Mouse (Mus musculus): Measurements from ENCODE around the gene Nsd1. TPM values are rescaled to one million over a fixed set of nuclear protein-coding genes. Genes with fewer than 3 reads are reported as not detected.

Gene Nsd1
- polyA plus RNA-seq, 1 experiment from 2014 or later: 15.5 TPM

GRCm38 (mm10) chr13:55335701-55336100 is 126.1 kb downstream of the Nsd1 start:
- no peak for ATAC-seq (ENCODE audit: low read depth)
- H3K36me3 ChIP-seq: no peaks in the 10 kb centered on the region

GRCm38 (mm10) chr13:55337341-55337975 is 127.9 kb downstream of the Nsd1 start:
- WGBS (ENCODE audit: insufficient replicate concordance): 69% methylated on average over 10 of the region's 10 CpGs

More at GRCm38 (mm10) chr13:55335701-55336100, 126.1 kb downstream of the Nsd1 start:
- no peak for DNase-seq
- no peak overlapping the region for H3K4me3 ChIP-seq (replicated peaks)
- H3K4me2 ChIP-seq: no peak overlapping the region
- 61% methylated on average over 4 of the region's 4 CpGs for WGBS (ENCODE audit: insufficient replicate concordance)
- no peaks in the 10 kb centered on the region for H3K9me3 ChIP-seq (replicated peaks)
- H3K27ac ChIP-seq: no peak overlapping the region
- H3K27me3 ChIP-seq: no peaks in the 10 kb centered on the region
- H3K9ac ChIP-seq: no peak overlapping the region
- peaks cover 26% of the 10 kb centered on the region for H3K4me1 ChIP-seq (replicated peaks)

DNA sequence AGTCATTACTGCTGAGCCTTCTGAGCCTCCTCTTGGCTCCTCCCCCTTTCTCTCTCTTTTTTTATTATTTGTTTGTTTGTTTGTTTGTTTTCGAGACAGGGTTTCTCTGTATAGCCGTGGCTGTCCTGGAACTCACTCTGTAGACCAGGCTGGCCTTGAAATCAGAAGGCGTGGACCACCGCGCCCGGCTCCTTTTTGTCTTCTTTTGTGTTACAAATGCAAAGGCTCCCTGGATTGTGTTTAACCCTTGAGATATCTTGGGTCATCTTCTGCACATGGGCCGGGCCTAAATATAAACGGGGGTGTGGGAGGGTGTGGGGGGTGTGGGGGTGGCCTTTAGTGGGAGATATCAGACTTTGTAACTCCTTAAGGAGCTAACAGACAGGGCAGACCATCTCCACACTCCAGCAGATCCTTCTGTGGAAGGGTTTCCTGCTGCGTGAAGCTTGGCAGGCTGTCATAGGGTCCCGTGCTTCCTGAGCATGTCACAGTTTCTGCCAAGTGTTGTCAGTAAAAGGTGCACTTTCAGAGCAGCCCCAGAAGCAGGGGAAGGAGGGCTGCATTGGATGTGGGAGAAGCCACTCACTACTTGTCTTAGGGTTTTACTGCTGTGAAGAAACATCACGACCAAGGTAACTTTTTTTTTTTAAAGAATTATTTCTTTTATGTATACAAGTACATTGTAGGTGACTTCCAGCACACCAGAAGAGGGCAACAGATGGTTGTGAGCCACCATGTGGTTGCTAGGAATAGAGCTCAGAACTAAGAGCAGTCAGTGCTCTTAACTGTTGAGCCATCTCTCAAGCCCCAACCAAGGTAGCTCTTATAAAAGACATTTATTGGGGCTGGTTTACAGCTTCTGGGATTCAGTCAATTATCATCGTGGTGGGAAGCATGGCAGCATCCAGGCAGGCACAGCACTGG is 128.8 kb downstream of the Nsd1 start:
- no peaks in the 10 kb centered on the region for H3K27me3 ChIP-seq
- no peak overlapping the region for H3K4me2 ChIP-seq
- H3K4me1 ChIP-seq (replicated peaks): peaks cover 20% of the 10 kb centered on the region
- no peak overlapping the region for H3K9ac ChIP-seq
- no peaks in the 10 kb centered on the region for H3K9me3 ChIP-seq (replicated peaks)
- 62% methylated on average over 12 of the region's 12 CpGs for WGBS (ENCODE audit: insufficient replicate concordance)
- no peak for ATAC-seq (ENCODE audit: low read depth)
- H3K27ac ChIP-seq: no peak overlapping the region
- H3K36me3 ChIP-seq: no peaks in the 10 kb centered on the region
- no peak for DNase-seq
- no peak overlapping the region for H3K4me3 ChIP-seq (replicated peaks)

More at GRCm38 (mm10) chr13:55337341-55337975, 127.9 kb downstream of the Nsd1 start:
- no peaks in the 10 kb centered on the region for H3K27me3 ChIP-seq
- H3K27ac ChIP-seq: no peak overlapping the region
- no peak overlapping the region for H3K4me2 ChIP-seq
- H3K9ac ChIP-seq: no peak overlapping the region
- no peaks in the 10 kb centered on the region for H3K9me3 ChIP-seq (replicated peaks)
- H3K4me1 ChIP-seq (replicated peaks): peaks cover 18% of the 10 kb centered on the region
- H3K4me3 ChIP-seq (replicated peaks): no peak overlapping the region
- ATAC-seq (ENCODE audit: low read depth) (no peak), DNase-seq (no peak)
- H3K36me3 ChIP-seq: no peaks in the 10 kb centered on the region

DNA sequence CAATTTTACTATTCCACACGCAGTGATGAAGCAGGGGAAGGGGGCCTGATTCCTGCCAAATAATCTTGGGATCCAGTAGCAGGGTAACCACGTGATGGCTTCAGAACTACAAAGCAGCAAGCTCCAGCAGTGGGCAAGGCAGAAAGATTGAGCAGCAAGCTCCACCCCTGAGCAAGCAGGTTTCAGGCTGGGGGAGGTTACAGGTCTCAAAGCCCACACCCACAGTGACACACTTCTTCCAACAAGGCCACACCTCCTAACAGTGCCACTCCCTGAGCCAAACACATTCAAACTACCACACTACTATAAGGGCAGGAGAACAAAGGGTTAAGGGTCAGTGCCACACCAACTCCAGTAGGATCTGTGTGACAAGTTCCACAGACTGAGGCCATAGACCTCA is 129.7 kb downstream of the Nsd1 start:
- H3K27ac ChIP-seq: no peak overlapping the region
- ATAC-seq (ENCODE audit: low read depth) (peak; percentile 76), DNase-seq (peak; percentile 35)
- no peak overlapping the region for H3K9ac ChIP-seq
- peak overlapping the region; percentile 17; the same call in 1 of the 2 replicates for H3K4me2 ChIP-seq
- H3K9me3 ChIP-seq (replicated peaks): no peaks in the 10 kb centered on the region
- H3K27me3 ChIP-seq: no peaks in the 10 kb centered on the region
- no peak overlapping the region for H3K4me3 ChIP-seq (replicated peaks)
- H3K36me3 ChIP-seq: peaks cover 6% of the 10 kb centered on the region
- peaks cover 20% of the 10 kb centered on the region for H3K4me1 ChIP-seq (replicated peaks)
- 34% methylated on average over 2 of the region's 2 CpGs for WGBS (ENCODE audit: insufficient replicate concordance)

GRCm38 (mm10) chr13:55342469-55342868 is 132.9 kb downstream of the Nsd1 start:
- Histone ChIP-seq H3K9ac (0 out of 2 replicates have a peak overlapping the region, but pooled peaks have one; percentile 23), H3K4me3 (replicated peaks) (no peak overlapping the region), H3K27me3 (no peaks in the 10 kb centered on the region), H3K4me2 (no peak overlapping the region), H3K27ac (no peak overlapping the region), H3K4me1 (replicated peaks) (peaks cover 18% of the 10 kb centered on the region), H3K9me3 (replicated peaks) (no peaks in the 10 kb centered on the region), H3K36me3 (peaks cover 38% of the 10 kb centered on the region)
- 54% methylated on average over 11 of the region's 11 CpGs for WGBS (ENCODE audit: insufficient replicate concordance)
- DNase-seq: no peak
- ATAC-seq (ENCODE audit: low read depth): peak; percentile 19; the same call in 1 of the 2 replicates

- H3K27me3 ChIP-seq: no peaks in the 10 kb centered on the region
- peaks cover 7% of the 10 kb centered on the region for H3K4me1 ChIP-seq (replicated peaks)
- DNase-seq: no peak
- no peak overlapping the region for H3K9ac ChIP-seq
- H3K4me2 ChIP-seq: no peak overlapping the region
- H3K4me3 ChIP-seq (replicated peaks): no peak overlapping the region
- no peaks in the 10 kb centered on the region for H3K9me3 ChIP-seq (replicated peaks)
- 77% methylated on average over 7 of the region's 7 CpGs for WGBS (ENCODE audit: insufficient replicate concordance)
- H3K36me3 ChIP-seq: peaks cover 56% of the 10 kb centered on the region
- no peak for ATAC-seq (ENCODE audit: low read depth)
- H3K27ac ChIP-seq: no peak overlapping the region
Observed at GRCm38 (mm10) chr13:55344286-55344685, 134.7 kb downstream of the Nsd1 start.

GRCm38 (mm10) chr13:55346745-55347144 is 137.2 kb downstream of the Nsd1 start:
- Histone ChIP-seq H3K9me3 (replicated peaks) (no peaks in the 10 kb centered on the region), H3K4me3 (replicated peaks) (no peak overlapping the region), H3K4me1 (replicated peaks) (peaks cover 4% of the 10 kb centered on the region; the same call in 1 of the 2 replicates), H3K36me3 (peaks cover 79% of the 10 kb centered on the region), H3K27me3 (no peaks in the 10 kb centered on the region), H3K9ac (no peak overlapping the region), H3K4me2 (no peak overlapping the region), H3K27ac (no peak overlapping the region)
- 72% methylated on average over 11 of the region's 11 CpGs for WGBS (ENCODE audit: insufficient replicate concordance)
- ATAC-seq (ENCODE audit: low read depth) (no peak), DNase-seq (no peak)

DNA sequence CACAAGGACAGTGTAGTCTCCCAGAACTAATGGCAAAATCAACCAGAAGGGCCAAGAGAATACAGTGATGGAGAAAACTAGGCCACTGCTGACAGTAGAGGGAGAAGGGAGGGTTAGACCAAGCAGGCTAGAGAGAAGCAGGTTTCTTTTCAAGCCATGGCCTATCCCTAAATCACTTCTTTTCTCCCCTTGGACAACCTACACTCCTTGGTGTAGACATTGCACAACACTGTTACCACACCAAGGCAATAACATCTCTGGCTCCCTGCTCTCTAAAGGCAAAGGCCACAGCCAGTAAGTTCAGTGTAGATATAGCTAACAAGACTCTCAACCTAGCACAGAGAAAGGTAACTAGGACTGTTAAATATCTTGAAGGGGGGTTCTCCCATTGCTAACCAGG is 151.6 kb downstream of the Nsd1 start:
- H3K9ac ChIP-seq: peak overlapping the region; percentile 93
- peak overlapping the region; percentile 93 for H3K4me3 ChIP-seq (replicated peaks)
- ATAC-seq (ENCODE audit: low read depth): no peak
- peaks cover 43% of the 10 kb centered on the region for H3K4me1 ChIP-seq (replicated peaks)
- DNase-seq: no peak
- 0 out of 2 replicates have a peak overlapping the region, but pooled peaks have one; percentile 7 for H3K27ac ChIP-seq
- peaks cover 50% of the 10 kb centered on the region for H3K36me3 ChIP-seq
- H3K4me2 ChIP-seq: peak overlapping the region; percentile 84
- no peaks in the 10 kb centered on the region for H3K9me3 ChIP-seq (replicated peaks)
- H3K27me3 ChIP-seq: 0 out of 2 replicates have a peak, but pooled peaks cover 2% of the 10 kb centered on the region

DNA sequence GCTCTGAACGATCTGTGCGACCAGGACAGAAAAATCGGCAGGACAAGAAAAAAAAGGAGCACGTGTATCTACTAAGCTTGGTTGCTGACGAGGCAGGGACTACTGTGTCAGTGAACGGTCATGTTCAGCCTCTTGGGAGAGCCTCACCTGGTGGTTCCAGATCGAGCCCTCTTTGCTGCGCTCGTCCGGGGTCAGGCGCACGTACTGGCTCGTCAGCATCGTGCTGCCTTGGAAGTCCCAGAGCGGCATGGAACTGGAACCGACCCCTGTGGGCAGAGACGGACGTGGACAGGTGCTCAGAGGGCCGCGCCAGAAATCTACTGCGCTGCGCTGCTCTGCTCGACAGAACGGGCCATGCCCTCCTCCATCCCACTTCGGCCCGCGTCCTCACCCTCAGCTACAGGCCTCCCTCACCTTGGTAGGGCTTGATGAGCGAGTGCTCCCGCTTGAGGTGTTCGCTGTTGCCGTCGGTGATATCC is 152.4 kb downstream of the Nsd1 start:
- no peak for DNase-seq
- Histone ChIP-seq H3K9ac (peak overlapping the region; percentile 93), H3K4me1 (replicated peaks) (peaks cover 46% of the 10 kb centered on the region), H3K27me3 (0 out of 2 replicates have a peak, but pooled peaks cover 2% of the 10 kb centered on the region), H3K9me3 (replicated peaks) (no peaks in the 10 kb centered on the region), H3K36me3 (peaks cover 41% of the 10 kb centered on the region), H3K4me3 (replicated peaks) (peak overlapping the region; percentile 93), H3K27ac (peak overlapping the region; percentile 94), H3K4me2 (peak overlapping the region; percentile 84)
- ATAC-seq (ENCODE audit: low read depth): peak; percentile 40
- WGBS (ENCODE audit: insufficient replicate concordance): under 1% methylated on average over 32 of the region's 32 CpGs

DNA sequence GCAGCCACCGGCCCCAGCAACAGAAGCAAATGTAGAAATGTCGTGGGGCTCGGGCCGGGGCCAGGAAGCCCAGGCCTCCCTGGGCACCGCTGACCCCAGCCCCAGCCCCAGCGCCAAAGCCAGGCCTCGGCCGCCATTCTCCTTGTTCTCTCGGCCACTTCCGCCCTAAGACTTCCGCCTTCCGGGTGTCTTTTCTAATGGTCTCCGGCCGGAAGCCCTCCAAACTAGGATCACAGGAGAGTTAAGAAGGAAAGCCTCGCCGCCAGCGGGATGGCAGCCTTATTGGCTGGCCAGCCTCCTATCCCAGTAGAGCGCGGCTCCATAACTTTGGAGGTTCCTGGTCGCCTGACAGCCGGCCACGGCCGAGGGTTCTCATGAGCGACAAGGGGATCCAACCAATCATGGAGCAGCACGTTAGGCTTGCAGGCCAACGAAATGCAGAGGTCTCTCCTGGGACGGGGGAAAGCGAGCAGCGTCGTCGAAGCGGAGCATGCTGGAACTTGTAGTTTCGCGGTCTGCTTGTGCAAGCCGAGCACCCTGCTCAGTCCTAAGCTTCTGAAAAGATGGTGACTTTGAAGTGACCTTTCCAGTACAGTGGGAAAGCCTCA is 153.0 kb downstream of the Nsd1 start, which contains the start of gene Lman2:
Lman2 (minus strand) TSS at position 331 of the 608 bp plus-strand sequence.
- H3K36me3 ChIP-seq: peaks cover 36% of the 10 kb centered on the region
- peak within 1 kb of the TSS; percentile 84 for H3K4me2 ChIP-seq
- ATAC-seq (ENCODE audit: low read depth): peak; percentile 96

More for the DNA sequence above, 153.0 kb downstream of the Nsd1 start, which contains the start of gene Lman2:
- H3K4me1 ChIP-seq (replicated peaks): peaks cover 49% of the 10 kb centered on the region
- under 1% methylated on average over 35 of the region's 35 CpGs for WGBS (ENCODE audit: insufficient replicate concordance)
- peak within 1 kb of the TSS; percentile 94 for H3K27ac ChIP-seq
- DNase-seq: peak; percentile 93
- H3K9ac ChIP-seq: peak within 1 kb of the TSS; percentile 93
- peak within 1 kb of the TSS; percentile 93 for H3K4me3 ChIP-seq (replicated peaks)
- H3K9me3 ChIP-seq (replicated peaks): no peaks in the 10 kb centered on the region
- 0 out of 2 replicates have a peak, but pooled peaks cover 2% of the 10 kb centered on the region for H3K27me3 ChIP-seq
